Mouse (Mus musculus) ES-E14 (cell line): ENCODE measurements around the gene Cfap99.
A peak's percentile ranks its signal among the peaks of the same experiment; 100 is the strongest.

Experiments used
- CHD2 ChIP-seq: IDR thresholded peaks from 2 replicates; pipeline ENCODE4 v1.6.1; 2014; ENCODE audit warnings: mild to moderate bottlenecking, low read depth, low read length, inconsistent platforms
- HCFC1 ChIP-seq: IDR thresholded peaks from 2 replicates; pipeline ENCODE4 v1.6.1; 2012; ENCODE audit warnings: low read length, inconsistent platforms, borderline replicate concordance; ENCODE audit not compliant: insufficient read depth
- ZC3H11A ChIP-seq: IDR thresholded peaks from 2 replicates; pipeline ENCODE4 v1.6.1; 2012; ENCODE audit warnings: low read depth, mild to moderate bottlenecking, inconsistent platforms, low read length, borderline replicate concordance
- ZNF384 ChIP-seq: IDR thresholded peaks from 2 replicates; pipeline ENCODE4 v1.6.1; 2012; ENCODE audit warnings: low read depth, low read length, inconsistent platforms

DNA sequence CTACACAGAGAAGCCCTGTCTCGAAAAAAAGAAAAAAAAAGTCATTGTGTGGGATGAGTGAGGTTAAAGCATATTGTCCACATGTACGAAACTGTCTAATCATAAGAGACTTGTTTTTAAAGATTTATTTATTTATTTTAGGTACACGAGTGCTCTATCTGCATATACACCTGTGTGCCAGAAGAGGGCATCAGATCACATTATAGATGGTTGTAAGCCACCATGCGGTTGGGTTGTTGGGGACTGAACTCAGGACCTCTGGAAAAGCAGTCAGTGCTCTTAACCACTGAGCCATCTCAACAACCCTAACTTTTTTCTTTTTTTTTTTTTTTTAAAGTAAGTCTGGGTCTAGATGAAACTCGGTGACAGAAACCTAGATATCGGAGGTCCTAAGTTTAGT, 5.0 kb downstream of the Cfap99 start:
- TF ChIP-seq CHD2 (no peak), HCFC1 (no peak), ZC3H11A (no peak), ZNF384 (0 out of 2 replicates have a peak, but pooled peaks have one; percentile 18)
